Mouse (Mus musculus) myocyte (in vitro differentiated cells): ENCODE data around the gene Cd52. TPM values are rescaled to one million over a fixed set of nuclear protein-coding genes. Genes with fewer than 3 reads are reported as not detected.

ENCODE experiments used
- H3K27me3 ChIP-seq: one replicate; pipeline ENCODE4 v1.6.1; 2011; ENCODE audit not compliant: control insufficient read depth, insufficient read depth, insufficient read length
- H3K36me3 ChIP-seq: one replicate; pipeline ENCODE4 v1.6.1; 2011; ENCODE audit not compliant: control insufficient read depth, insufficient read depth
- H3K4me2 ChIP-seq: one replicate; pipeline ENCODE4 v1.6.1; 2011; ENCODE audit warnings: low read depth, control low read depth
- H3K4me3 ChIP-seq: one replicate; pipeline ENCODE4 v1.5.1; 2011; ENCODE audit warnings: mild to moderate bottlenecking, control low read depth, moderate library complexity
- H3K79me2 ChIP-seq: one replicate; pipeline ENCODE4 v1.6.1; 2011; ENCODE audit not compliant: control insufficient read depth, insufficient read depth
- H3ac ChIP-seq: one replicate; pipeline ENCODE4 v1.6.1; 2011; ENCODE audit not compliant: control insufficient read depth, insufficient read length
- CEBPB ChIP-seq: IDR thresholded peaks from 2 replicates; pipeline ENCODE4 v1.6.1; 2011; ENCODE audit warnings: mild to moderate bottlenecking, moderate library complexity; ENCODE audit not compliant: poor library complexity, insufficient read depth, severe bottlenecking
- E2F4 ChIP-seq: IDR thresholded peaks from one replicate; pipeline ENCODE4 v1.6.1; 2011; ENCODE audit warnings: mild to moderate bottlenecking, control low read depth, moderate library complexity; ENCODE audit not compliant: insufficient read depth
- MAX ChIP-seq: IDR thresholded peaks from one replicate; pipeline ENCODE4 v1.6.1; 2011; ENCODE audit warnings: low read depth, mild to moderate bottlenecking, control low read depth
- MYOD1 ChIP-seq, 3 experiments: IDR thresholded peaks; one replicate each; pipeline ENCODE4 v1.6.1; 2011; ENCODE audit warnings: control low read depth in 2 of 3, low read depth in 2 of 3, mild to moderate bottlenecking in 2 of 3, moderate library complexity in 1 of 3; ENCODE audit not compliant: insufficient read length in 2 of 3, control insufficient read depth in 1 of 3
- MYOG ChIP-seq, 3 experiments: IDR thresholded peaks; one replicate each; pipeline ENCODE4 v1.6.1; 2011; ENCODE audit warnings: control low read depth in 2 of 3, low read depth in 2 of 3, mild to moderate bottlenecking in 2 of 3; ENCODE audit not compliant: insufficient read length in 2 of 3, control insufficient read depth in 1 of 3, insufficient read depth in 1 of 3
- POLR2A ChIP-seq: IDR thresholded peaks from one replicate; pipeline ENCODE4 v1.6.1; 2011; ENCODE audit warnings: low read depth, mild to moderate bottlenecking, control low read depth, moderate library complexity; ENCODE audit not compliant: insufficient read length
- POLR2AphosphoS2 ChIP-seq: IDR thresholded peaks from one replicate; pipeline ENCODE4 v1.6.1; 2011; ENCODE audit warnings: low read depth, control low read depth; ENCODE audit not compliant: insufficient read length
- REST ChIP-seq: IDR thresholded peaks from one replicate; pipeline ENCODE4 v1.6.1; 2011; ENCODE audit warnings: mild to moderate bottlenecking, control low read depth, moderate library complexity; ENCODE audit not compliant: insufficient read depth, insufficient read length
- SRF ChIP-seq: IDR thresholded peaks from one replicate; pipeline ENCODE4 v1.6.1; 2011; ENCODE audit warnings: low read depth; ENCODE audit not compliant: control insufficient read depth, insufficient read length
- TCF12 ChIP-seq: IDR thresholded peaks from one replicate; pipeline ENCODE4 v1.6.1; 2011; ENCODE audit warnings: mild to moderate bottlenecking, control low read depth; ENCODE audit not compliant: poor library complexity, insufficient read depth, severe bottlenecking
- TCF3 ChIP-seq: IDR thresholded peaks from one replicate; pipeline ENCODE4 v1.6.1; 2011; ENCODE audit warnings: low read depth, control low read depth; ENCODE audit not compliant: insufficient read length
- USF1 ChIP-seq: IDR thresholded peaks from one replicate; pipeline ENCODE4 v1.6.1; 2011; ENCODE audit warnings: low read depth, mild to moderate bottlenecking, control low read depth, moderate library complexity
- polyA plus RNA-seq: library from polyadenylated mRNA; unstranded; fragments of >200 nt; fragmentation: generic; extraction: Trizol; gene quantifications from one replicate; pipeline ENCODE4 v1.2.1, GENCODE M21; 2012; ENCODE audit warnings: missing spikeins

The Cd52 gene
- polyA plus RNA-seq, 1 experiment: not detected

DNA sequence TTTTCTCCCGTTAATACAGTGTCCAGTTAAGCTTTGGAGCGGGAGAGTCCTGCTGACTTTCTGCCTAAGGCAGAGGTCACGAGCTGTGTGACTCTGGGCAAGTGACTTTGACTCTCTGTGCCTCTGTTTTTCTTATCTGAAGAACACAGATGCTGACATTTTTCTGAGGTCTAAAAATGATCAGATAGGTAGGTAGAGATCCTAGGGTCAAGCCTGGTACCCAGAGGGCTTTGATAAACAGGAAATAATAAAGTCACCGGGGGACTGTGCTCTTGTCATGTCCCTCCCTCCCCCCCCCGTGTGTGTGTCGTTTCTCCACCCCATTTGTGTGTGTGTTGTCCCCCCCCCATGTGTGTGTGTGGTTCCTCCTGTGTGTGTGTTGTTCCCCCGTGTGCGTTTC is 32.3 kb downstream of the Cd52 start:
- Histone ChIP-seq H3K79me2 (no peaks in the 10 kb centered on the region), H3K36me3 (no peaks in the 10 kb centered on the region), H3K4me3 (no peak overlapping the region), H3K4me2 (peak overlapping the region; percentile 52), H3ac (no peak overlapping the region), H3K27me3 (peaks cover 15% of the 10 kb centered on the region)
- TF ChIP-seq E2F4 (no peak), TCF12 (no peak), SRF (no peak), TCF3 (no peak), CEBPB (no peak), POLR2AphosphoS2 (no peak), MAX (no peak), USF1 (no peak)

DNA sequence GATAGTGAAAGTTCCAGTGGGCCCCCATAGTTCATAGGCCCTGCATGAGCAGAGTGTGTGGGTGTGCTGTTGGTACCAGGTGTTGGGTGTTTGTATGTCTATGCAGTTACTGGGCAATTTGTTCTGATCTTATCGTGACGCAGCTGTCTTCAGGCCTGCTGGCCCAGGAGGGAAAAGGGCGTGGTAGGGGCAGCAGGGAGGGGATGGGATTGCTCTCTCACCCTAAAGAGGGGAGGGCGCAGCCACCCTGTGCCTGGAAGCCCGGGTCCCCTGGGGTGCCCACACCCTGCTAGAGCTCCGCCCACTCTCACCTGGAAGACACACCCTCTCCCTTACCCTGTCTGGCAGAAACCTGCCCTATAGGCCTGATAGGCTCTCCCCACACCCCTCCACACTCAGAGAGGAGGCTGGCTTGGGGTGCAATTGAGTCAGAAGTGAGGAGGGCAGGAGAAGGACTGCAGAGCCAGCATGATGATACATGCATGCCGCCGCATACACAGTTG is 32.9 kb downstream of the Cd52 start:
- Histone ChIP-seq H3K36me3 (no peaks in the 10 kb centered on the region), H3K4me2 (peak overlapping the region; percentile 52), H3K4me3 (no peak overlapping the region), H3K27me3 (peaks cover 21% of the 10 kb centered on the region), H3ac (no peak overlapping the region), H3K79me2 (no peaks in the 10 kb centered on the region)
- TF ChIP-seq USF1: no peak
- TF ChIP-seq POLR2AphosphoS2: no peak
- TF ChIP-seq E2F4: no peak
- TF ChIP-seq MYOG (IDR thresholded peaks at IDR 0.05; ENCODE audit: control insufficient read depth in 1 of 3, insufficient read depth in 1 of 3, insufficient read length in 2 of 3, low read depth in 2 of 3): peak in 2 of 3 experiments; percentile 54 to 91
- no peak for TF ChIP-seq POLR2A
- peak in 2 of 3 experiments; percentile 54 to 85 for TF ChIP-seq MYOD1 (IDR thresholded peaks at IDR 0.05; ENCODE audit: control insufficient read depth in 1 of 3, insufficient read length in 2 of 3, low read depth in 2 of 3)
- no peak for TF ChIP-seq TCF3
- no peak for TF ChIP-seq REST
- peak; percentile 29 for TF ChIP-seq TCF12

DNA sequence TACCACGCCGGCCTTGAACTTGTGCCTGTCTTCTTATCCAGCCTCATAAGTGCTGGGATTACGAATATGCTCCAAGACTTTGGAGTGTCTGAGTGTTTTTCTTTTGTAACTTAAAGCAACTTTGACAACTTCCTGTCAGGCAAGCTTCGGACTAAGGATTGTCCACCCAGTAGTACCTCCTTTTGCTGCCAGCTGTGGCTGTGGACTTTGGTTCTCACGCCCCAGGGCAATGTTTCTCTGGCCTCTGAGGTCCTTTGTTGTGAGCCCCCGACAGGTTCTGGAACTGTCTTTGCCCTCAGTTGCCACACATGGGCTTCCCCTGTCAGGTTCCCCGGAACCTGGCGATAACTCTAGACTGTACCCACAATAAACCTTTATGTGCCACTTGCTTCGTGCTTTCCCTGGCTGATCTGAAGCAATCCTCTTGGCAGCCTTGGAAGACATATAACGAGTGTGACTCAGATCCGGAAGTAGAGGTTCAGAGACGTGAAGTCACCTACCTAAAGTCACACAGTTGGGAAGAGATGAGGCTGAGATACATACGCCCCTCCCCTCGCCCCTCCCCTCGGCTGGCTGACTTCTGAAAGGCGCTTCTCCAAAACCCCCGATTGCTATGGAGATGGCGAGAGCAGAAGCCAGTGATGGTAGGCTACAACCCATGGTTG is 33.6 kb downstream of the Cd52 start:
- no peaks in the 10 kb centered on the region for H3K79me2 ChIP-seq
- no peak overlapping the region for H3ac ChIP-seq
- no peak overlapping the region for H3K4me3 ChIP-seq
- TF ChIP-seq SRF: no peak
- TF ChIP-seq MYOD1 (IDR thresholded peaks at IDR 0.05; ENCODE audit: control insufficient read depth in 1 of 3, insufficient read length in 2 of 3, low read depth in 2 of 3): no peak
- TF ChIP-seq MYOG (IDR thresholded peaks at IDR 0.05; ENCODE audit: control insufficient read depth in 1 of 3, insufficient read depth in 1 of 3, insufficient read length in 2 of 3, low read depth in 2 of 3): no peak
- TF ChIP-seq TCF12: no peak
- TF ChIP-seq TCF3: no peak
- no peak for TF ChIP-seq POLR2A
- no peak for TF ChIP-seq REST
- TF ChIP-seq MAX: no peak
- no peak for TF ChIP-seq CEBPB
- TF ChIP-seq USF1: no peak
- H3K4me2 ChIP-seq: peak overlapping the region; percentile 52
- H3K27me3 ChIP-seq: peaks cover 24% of the 10 kb centered on the region
- no peaks in the 10 kb centered on the region for H3K36me3 ChIP-seq

DNA sequence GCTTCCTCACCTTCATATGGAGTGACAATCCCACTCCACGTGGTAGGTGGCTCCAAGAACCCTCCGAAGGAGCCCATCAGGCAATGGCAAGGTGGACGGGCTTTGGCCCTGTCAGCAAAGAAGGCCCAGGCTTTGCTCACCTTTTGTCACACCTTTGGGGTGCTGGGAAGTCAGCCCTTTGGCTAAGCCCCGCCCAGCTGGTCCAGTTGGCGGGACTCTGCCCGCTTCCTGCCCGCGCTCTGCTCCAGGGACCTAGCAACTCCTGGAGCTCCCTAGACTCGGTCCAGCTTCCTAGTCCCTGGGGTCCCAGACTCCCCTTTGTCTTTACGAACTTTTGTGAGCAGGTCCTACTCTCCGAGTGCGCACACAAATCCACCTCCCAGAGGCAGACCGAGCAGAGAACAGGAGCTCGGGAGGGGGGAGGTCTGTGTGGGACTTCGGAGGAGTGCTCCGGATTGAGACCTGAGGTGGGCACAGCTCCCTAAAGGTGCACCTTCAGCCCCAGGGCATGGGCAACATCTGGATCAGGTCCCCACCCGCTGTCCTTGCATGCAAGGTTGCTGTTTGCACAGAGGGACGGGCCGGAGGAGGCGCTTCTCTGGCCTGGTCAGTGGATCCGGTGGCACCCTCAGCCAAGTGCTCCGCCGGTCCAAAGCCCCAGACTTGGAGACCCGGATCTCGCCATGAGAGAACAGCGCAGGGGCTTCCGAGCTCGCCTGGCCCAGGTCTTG is 34.6 kb downstream of the Cd52 start, which contains the start of gene Crybg2:
TSS of gene Crybg2 (plus strand) at position 681 of the 731 bp plus-strand sequence.
- Histone ChIP-seq H3K4me3 (no peak within 1 kb of the TSS), H3K27me3 (peaks cover 27% of the 10 kb centered on the region), H3K36me3 (no peaks in the 10 kb centered on the region), H3K4me2 (peak within 1 kb of the TSS; percentile 52), H3K79me2 (no peaks in the 10 kb centered on the region), H3ac (no peak within 1 kb of the TSS)
- TF ChIP-seq POLR2AphosphoS2 (no peak), SRF (no peak), MYOG (IDR thresholded peaks at IDR 0.05; ENCODE audit: control insufficient read depth in 1 of 3, insufficient read depth in 1 of 3, insufficient read length in 2 of 3, low read depth in 2 of 3) (no peak), E2F4 (no peak), TCF12 (no peak), MYOD1 (IDR thresholded peaks at IDR 0.05; ENCODE audit: control insufficient read depth in 1 of 3, insufficient read length in 2 of 3, low read depth in 2 of 3) (no peak)

DNA sequence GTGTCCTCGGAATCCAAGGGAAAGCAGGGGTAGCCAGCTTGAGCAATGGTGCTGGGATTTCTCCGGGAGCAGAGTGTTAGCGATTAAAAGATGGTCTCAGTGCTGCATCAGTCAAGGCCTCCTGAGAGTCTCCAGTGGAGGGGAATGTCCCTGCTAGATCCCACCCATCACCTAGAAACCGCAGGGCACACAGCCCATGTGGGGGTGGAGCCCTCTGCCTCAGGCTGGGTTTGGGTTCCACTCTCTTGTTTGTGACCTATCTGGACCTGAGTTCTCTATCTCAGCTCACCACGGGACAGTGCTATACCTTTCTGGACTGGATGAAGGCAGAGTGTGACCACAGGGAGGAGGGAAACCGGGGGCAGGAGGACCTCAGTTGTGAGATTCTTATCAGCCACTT is 36.0 kb downstream of the Cd52 start:
- Histone ChIP-seq H3K4me2 (no peak overlapping the region), H3K79me2 (no peaks in the 10 kb centered on the region), H3K36me3 (no peaks in the 10 kb centered on the region), H3K4me3 (no peak overlapping the region), H3ac (no peak overlapping the region), H3K27me3 (peaks cover 30% of the 10 kb centered on the region)
- TF ChIP-seq POLR2AphosphoS2 (no peak), CEBPB (no peak), REST (no peak), TCF12 (no peak), USF1 (no peak), MYOD1 (IDR thresholded peaks at IDR 0.05; ENCODE audit: control insufficient read depth in 1 of 3, insufficient read length in 2 of 3, low read depth in 2 of 3) (no peak), SRF (no peak), TCF3 (no peak)
